Comparison of ENCODE assay signal across 9 mouse cellular contexts in the genomic region with DNA sequence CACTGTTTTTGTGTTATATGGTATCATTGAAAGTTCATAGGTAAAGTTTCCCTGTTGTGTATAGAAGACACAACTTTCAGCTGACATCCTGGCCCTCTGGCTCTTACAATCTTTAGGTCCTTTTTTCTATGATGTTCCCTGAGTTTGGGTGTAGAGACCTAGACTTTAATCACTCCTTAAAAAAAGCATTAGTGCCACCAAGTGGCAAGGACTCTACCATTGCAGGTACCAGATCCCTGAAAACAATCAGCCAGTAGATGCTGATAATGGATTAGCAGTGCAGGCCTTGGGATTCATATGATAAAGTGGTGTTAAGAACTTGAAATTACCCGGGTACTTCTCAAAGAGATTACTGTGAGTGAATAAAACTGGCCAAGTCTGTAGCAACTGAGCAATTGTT.
DNase-seq lines count a peak whose midpoint lies in the region; ATAC-seq and TF ChIP-seq lines count a peak whose summit lies in the region.
"Had no signal": no experiment of that assay in that cellular context is flagged by ENCODE, and none has a peak within 500 bp of the region (broad histone marks: within the 10 kb centered on the region; RNA-seq: fewer than 3 reads in every experiment).

No protein-coding gene starts in this region.

- H3K4me2 ChIP-seq in lung, embryonic 14.5 days, result no peak overlapping the region
- no peak overlapping the region for H3K4me2 ChIP-seq in hindbrain, embryonic 13.5 days
- H3K4me2 ChIP-seq: liver, embryonic 13.5 days had no signal

- no peak for ATAC-seq in lung, embryonic 14.5 days (ENCODE audit: insufficient read depth)
- 0 out of 2 replicates have a peak, but pooled peaks have one; percentile 41 for ATAC-seq in megakaryocyte-erythroid progenitor cell, adult 5-6 weeks (replicated peaks; ENCODE audit: low FRiP score, low TSS enrichment, poor library complexity, severe bottlenecking)
- ATAC-seq in hindbrain, embryonic 13.5 days (ENCODE audit: low FRiP score), result no peak

- no peaks in the 10 kb centered on the region for H3K36me3 ChIP-seq in heart, adult 2 months (ENCODE audit: control insufficient read depth, insufficient read depth, low read length)
- no peaks in the 10 kb centered on the region for H3K36me3 ChIP-seq in heart, embryonic 10.5 days
- no peaks in the 10 kb centered on the region for H3K36me3 ChIP-seq in lung, embryonic 14.5 days (ENCODE audit: insufficient read depth)
- H3K36me3 ChIP-seq in hindbrain, embryonic 13.5 days, result no peaks in the 10 kb centered on the region
- H3K36me3 ChIP-seq: liver, embryonic 13.5 days had no signal

- no peaks in the 10 kb centered on the region for H3K9me3 ChIP-seq in heart, embryonic 10.5 days
- H3K9me3 ChIP-seq in lung, embryonic 14.5 days (ENCODE audit: low read depth, low read length), result no peaks in the 10 kb centered on the region
- no peaks in the 10 kb centered on the region for H3K9me3 ChIP-seq in hindbrain, embryonic 13.5 days
- H3K9me3 ChIP-seq: liver, embryonic 13.5 days had no signal

- no peak for TF ChIP-seq POLR2A in heart, adult 2 months (IDR thresholded peaks at IDR 0.05; ENCODE audit: insufficient read depth, low read depth, low read length)

- no peak overlapping the region for H3K9ac ChIP-seq in heart, adult 2 months (ENCODE audit: low read depth, low read length)
- H3K9ac ChIP-seq in lung, embryonic 14.5 days, result no peak overlapping the region
- no peak overlapping the region for H3K9ac ChIP-seq in hindbrain, embryonic 13.5 days
- H3K9ac ChIP-seq: liver, embryonic 13.5 days had no signal

- DNase-seq in heart, adult 2 months, result no peak
- DNase-seq in heart, embryonic 10.5 days (ENCODE audit: low spot score), result no peak
- peak; percentile 19 for DNase-seq in lung, embryonic 14.5 days
- DNase-seq in lung, postnatal 14 days, result no peak
- peak; percentile 11 for DNase-seq in NIH3T3 (ENCODE audit: low read depth)
- no peak for DNase-seq in T-cell, adult 2 months (ENCODE audit: low spot score)
- DNase-seq: liver, embryonic 13.5 days had no signal

- intact Hi-C loops in heart, adult 2 months (cut with DNase I), result no loop called here

- peak; percentile 48 for TF ChIP-seq CTCF in heart, adult 2 months (IDR thresholded peaks at IDR 0.05)
- peak; percentile 27; the same call in 1 of the 2 replicates for TF ChIP-seq CTCF in lung, embryonic 14.5 days (IDR thresholded peaks at IDR 0.05; ENCODE audit: low read depth)

- WGBS in heart, adult 2 months, result 17% methylated on average over 1 of the region's 1 CpGs
- 14% methylated on average over 1 of the region's 1 CpGs for WGBS in heart, embryonic 10.5 days
- WGBS in lung, embryonic 14.5 days, result 18% methylated on average over 1 of the region's 1 CpGs
- 33% methylated on average over 1 of the region's 1 CpGs for WGBS in hindbrain, embryonic 13.5 days

- no peaks in the 10 kb centered on the region for H3K79me2 ChIP-seq in heart, adult 2 months (replicated peaks; ENCODE audit: control insufficient read depth, insufficient read depth, low read length)

- H3K27me3 ChIP-seq in heart, adult 2 months (ENCODE audit: control insufficient read depth, insufficient read depth, low read length), result no peaks in the 10 kb centered on the region
- no peaks in the 10 kb centered on the region for H3K27me3 ChIP-seq in heart, embryonic 10.5 days (ENCODE audit: insufficient read depth, poor library complexity, severe bottlenecking)
- H3K27me3 ChIP-seq in lung, embryonic 14.5 days (ENCODE audit: insufficient read depth, low read length), result no peaks in the 10 kb centered on the region
- no peaks in the 10 kb centered on the region for H3K27me3 ChIP-seq in hindbrain, embryonic 13.5 days
- H3K27me3 ChIP-seq: liver, embryonic 13.5 days had no signal

- TF ChIP-seq EP300 in heart, adult 2 months (IDR thresholded peaks at IDR 0.05; ENCODE audit: insufficient read depth, low read depth, low read length), result no peak

- no peaks in the 10 kb centered on the region for H3K4me1 ChIP-seq in heart, adult 2 months (ENCODE audit: control insufficient read depth, insufficient read depth, low read length)
- H3K4me1 ChIP-seq in heart, embryonic 10.5 days, result no peaks in the 10 kb centered on the region
- no peaks in the 10 kb centered on the region for H3K4me1 ChIP-seq in lung, embryonic 14.5 days (ENCODE audit: insufficient read depth)
- H3K4me1 ChIP-seq in hindbrain, embryonic 13.5 days (replicated peaks), result no peaks in the 10 kb centered on the region; the same call in 1 of the 2 replicates
- H3K4me1 ChIP-seq: liver, embryonic 13.5 days had no signal

- no peak overlapping the region for H3K4me3 ChIP-seq in heart, adult 2 months
- H3K4me3 ChIP-seq in heart, embryonic 10.5 days, result no peak overlapping the region
- no peak overlapping the region for H3K4me3 ChIP-seq in lung, embryonic 14.5 days (ENCODE audit: low read depth, low read length)
- H3K4me3 ChIP-seq in hindbrain, embryonic 13.5 days, result no peak overlapping the region
- H3K4me3 ChIP-seq: liver, embryonic 13.5 days had no signal

- H3K27ac ChIP-seq in heart, adult 2 months, result no peak overlapping the region
- no peak overlapping the region for H3K27ac ChIP-seq in heart, embryonic 10.5 days
- H3K27ac ChIP-seq in lung, embryonic 14.5 days (ENCODE audit: low read depth), result no peak overlapping the region
- no peak overlapping the region for H3K27ac ChIP-seq in hindbrain, embryonic 13.5 days
- H3K27ac ChIP-seq: liver, embryonic 13.5 days had no signal

Comparison
In these comparisons a context has a peak if more than half of its experiments do, and no peak if none do; other contexts are left out.
1. DNase-seq: peak in lung, embryonic 14.5 days (single experiment) and NIH3T3 (single experiment); none in heart, adult 2 months (0 of 2), heart, embryonic 10.5 days (single experiment), lung, postnatal 14 days (single experiment) and T-cell, adult 2 months (single experiment).